Mouse (Mus musculus) megakaryocyte progenitor cell, adult 5-6 weeks (primary cell): Measurements from ENCODE around the gene Wfdc2. TPM values are rescaled to one million over a fixed set of nuclear protein-coding genes. Genes with fewer than 3 reads are reported as not detected.
A peak's percentile ranks its signal among the peaks of the same experiment; 100 is the strongest.

Experiments used
- ATAC-seq: replicated peaks from 2 replicates; pipeline ENCODE4 v1.8.0; 2016; ENCODE audit warnings: mild to moderate bottlenecking, moderate TSS enrichment, inconsistent platforms; ENCODE audit not compliant: poor library complexity
- total RNA-seq, 2 experiments: library from RNA; stranded (forward) in 1 of 2; stranded (reverse) in 1 of 2; fragments of 157-497, 149-512 nt in 1 of 2; fragments of 200-1000 nt in 1 of 2; gene quantifications; 2 replicates each; pipeline versions ENCODE4 v1.2.3 to v1.2.4; 2015 to 2017

Wfdc2 gene
- total RNA-seq (2015) (not detected in 2 replicates), total RNA-seq (2017) (1.8 TPM in 1 of 2 replicates, not detected in the other)

DNA sequence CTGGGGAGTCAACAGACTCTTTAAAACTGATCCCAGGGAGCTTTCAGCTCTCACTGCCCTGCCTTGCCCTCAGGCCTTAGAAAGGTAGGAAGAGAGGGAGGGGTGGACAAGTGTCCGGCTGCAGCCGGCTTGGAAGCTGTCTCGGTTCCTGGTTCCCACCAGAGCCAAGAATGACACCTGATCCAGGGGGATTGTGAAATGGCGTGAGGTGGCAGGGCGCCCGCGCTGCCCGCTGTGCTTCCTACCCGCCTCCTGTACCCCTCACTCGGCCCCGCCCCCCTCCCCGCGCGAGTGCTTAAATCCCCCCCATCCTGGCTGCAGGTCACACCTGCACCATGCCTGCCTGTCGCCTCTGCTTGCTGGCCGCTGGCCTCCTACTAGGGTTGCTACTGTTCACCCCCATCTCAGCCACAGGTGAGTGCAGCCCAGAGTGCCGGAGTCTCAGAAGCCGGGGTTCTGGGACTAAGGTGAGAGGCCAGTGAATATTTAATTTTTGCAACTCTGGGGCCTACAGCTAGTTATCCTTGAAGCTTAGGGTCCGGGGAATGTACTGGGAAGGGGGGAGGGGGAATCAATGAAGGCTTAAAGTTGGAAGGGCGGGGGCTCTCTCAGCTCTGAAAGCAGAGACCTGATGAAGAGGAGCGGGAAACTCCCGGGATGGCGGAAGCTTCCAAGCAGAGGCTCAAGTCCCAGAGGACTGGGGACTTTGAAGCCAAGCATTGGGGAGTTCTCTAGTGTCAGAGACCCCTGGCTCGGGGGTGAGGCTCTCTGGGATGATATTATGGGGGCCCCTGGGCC is at the start of gene Wfdc2:
Gene Wfdc2, plus strand, starts transcription at position 23 of the 798 bp plus-strand sequence.
- no peak for ATAC-seq

DNA sequence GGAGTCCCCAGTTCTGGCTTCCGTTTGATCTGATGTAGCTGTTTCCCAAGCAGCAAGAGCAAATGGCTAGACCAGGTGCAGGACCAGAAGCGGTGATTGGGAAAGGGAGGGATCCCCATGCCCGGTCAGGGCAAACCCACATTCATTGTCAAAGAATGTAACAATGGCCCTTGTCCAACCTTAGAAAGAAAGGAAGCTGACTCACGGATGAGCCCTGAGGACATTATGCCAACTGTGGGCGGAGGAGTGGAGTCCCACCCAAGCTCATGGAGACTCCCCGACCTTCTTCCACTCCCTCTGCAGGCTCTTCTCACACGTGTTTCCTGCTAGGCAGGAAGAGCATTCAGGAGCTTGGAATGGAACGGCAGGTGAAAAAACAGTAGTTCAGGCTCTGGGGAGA is 48.8 kb upstream of the Wfdc2 start:
- ATAC-seq, result no peak

GRCm38 (mm10) chr2:164514916-164515315 is 47.3 kb upstream of the Wfdc2 start:
- no peak for ATAC-seq

DNA sequence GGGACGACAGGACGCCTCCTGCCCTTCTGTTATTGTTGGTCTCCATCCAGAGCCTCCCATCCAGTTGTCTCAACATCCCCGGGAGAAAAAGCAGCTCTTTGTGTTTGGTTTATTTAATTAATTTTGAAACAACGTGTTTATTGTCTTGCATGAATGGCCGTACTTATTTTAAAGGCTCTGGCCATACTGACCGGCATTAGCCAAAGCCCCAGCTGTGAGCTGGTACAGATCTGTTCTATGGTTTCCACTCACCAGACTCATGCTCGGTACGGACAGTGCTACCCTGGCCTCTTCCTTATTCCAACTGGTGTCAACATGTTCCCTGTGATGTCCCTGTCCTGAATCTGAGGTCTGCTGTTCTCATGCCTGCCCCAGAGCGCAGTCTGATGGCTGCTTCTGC is 46.3 kb upstream of the Wfdc2 start:
- no peak for ATAC-seq

- ATAC-seq, result no peak
These were observed 45.6 kb upstream of the Wfdc2 start for GRCm38 (mm10) chr2:164516592-164516991.

- ATAC-seq, result peak; percentile 61
These were observed 44.6 kb upstream of the Wfdc2 start for GRCm38 (mm10) chr2:164517485-164518221.

DNA sequence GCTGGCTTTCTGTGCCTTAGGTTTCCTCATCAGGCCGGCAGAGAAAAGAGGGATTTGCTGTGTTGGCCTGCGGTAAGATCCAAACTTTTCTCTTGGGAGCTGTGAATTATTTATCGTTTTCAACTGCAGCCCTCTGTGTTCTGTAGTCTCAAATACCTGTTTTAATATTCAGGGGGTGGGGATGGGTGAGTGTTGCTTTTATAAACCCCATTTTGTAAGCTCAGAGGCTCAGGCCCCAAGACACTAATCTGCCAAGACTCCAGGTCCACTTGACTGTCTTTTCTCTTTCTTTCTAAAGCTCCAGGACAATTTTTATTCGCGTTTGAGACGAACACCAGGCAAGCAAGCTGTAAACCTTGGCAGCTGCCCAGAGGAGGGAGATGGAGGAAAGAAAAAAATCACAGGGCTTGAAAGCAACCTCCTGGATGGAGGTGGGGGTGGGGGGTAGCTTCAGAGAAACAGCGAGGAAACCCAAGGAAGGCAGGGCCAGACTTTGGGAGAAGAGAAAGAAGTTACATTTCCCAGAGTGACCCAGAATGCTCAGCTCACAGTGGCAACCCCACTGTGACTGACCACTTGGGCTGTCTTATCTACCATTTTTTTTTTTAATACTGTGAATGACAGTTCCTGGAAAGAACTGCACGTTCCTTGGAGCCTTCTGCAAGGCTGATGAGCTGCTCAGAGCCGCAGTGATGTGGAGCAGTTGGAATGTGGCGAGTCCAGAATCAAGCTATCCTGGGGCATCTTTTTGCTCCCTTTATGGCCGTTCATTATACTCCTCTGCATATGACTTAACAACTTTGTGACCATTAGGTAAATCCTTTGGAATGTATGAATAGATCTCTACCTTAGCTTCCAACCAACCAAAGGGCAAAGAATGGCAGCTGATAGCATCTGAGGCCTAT is 43.7 kb upstream of the Wfdc2 start:
- ATAC-seq, result no peak

- no peak for ATAC-seq
These were observed 43.1 kb upstream of the Wfdc2 start for GRCm38 (mm10) chr2:164519171-164519526.

- ATAC-seq, result peak; percentile 78
These were observed 41.4 kb upstream of the Wfdc2 start for GRCm38 (mm10) chr2:164520782-164521181.

GRCm38 (mm10) chr2:164521841-164522240 is 40.4 kb upstream of the Wfdc2 start:
- peak; percentile 78 for ATAC-seq

- peak; percentile 44 for ATAC-seq
These were observed 39.9 kb upstream of the Wfdc2 start for GRCm38 (mm10) chr2:164522280-164522679.

GRCm38 (mm10) chr2:164523301-164523773 is 38.9 kb upstream of the Wfdc2 start:
- no peak for ATAC-seq

- peak; percentile 29; the same call in 1 of the 2 replicates for ATAC-seq
These were observed 33.7 kb upstream of the Wfdc2 start for GRCm38 (mm10) chr2:164528557-164528956.

- peak; percentile 88 for ATAC-seq
These were observed 31.0 kb upstream of the Wfdc2 start for GRCm38 (mm10) chr2:164531169-164531568.

GRCm38 (mm10) chr2:164534315-164534714 is 27.9 kb upstream of the Wfdc2 start:
- ATAC-seq, result no peak

DNA sequence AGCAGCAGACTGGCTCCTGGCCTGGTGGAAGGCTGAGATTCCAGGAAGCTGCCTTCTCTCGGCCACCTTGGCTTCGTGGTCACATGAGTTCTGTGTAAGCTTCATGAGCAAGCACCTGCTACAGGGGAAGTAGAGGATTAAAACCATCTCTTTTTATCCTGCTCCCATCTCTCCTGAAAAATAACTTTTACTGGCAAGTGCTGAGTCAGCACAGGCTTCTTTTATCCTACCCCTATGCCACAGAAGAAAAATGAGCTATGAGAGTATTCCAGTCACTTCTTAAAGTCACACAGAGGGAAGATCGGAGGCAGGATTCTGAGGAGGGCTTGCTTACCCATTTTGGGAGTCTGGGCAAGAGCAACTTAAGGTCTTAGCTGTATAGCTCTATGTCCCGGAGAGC is 25.2 kb upstream of the Wfdc2 start:
- no peak for ATAC-seq

DNA sequence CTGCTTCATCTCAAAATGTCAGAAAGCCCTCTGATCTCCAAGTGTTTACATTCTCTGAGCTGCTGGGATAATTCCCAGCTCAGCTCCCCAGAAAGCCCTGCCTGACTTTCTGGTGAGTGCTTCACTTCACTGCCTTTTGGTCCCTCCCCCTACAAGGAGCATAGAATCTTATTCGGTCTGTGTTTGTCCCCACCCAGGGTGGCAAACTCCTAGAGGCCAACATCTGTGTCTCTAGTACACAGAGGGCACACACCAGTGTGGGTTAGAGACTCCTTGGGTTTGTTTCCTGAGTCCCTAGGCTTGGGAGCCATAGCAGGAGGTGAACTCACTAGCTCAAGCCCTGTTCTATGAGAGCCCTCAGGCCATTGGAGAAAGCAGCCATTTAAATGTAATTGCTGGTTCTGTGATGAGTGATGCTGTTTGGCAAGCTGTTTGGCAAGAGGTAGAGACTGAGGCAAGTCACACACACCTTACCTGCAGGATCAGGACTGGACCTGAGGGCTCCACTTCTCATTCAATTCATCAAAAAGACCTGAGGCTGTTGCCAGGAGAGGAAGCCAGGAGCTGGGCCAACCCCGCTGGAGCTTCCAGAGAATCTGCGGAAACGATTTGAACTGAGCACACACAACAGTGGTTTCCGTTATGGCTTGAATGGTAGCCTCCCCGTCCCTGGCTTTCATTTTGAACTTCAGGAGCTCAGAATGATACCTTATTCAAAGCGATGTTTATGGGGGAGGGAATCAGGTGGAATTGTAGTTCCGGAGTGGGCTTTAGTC is 21.4 kb upstream of the Wfdc2 start:
- ATAC-seq, result no peak

DNA sequence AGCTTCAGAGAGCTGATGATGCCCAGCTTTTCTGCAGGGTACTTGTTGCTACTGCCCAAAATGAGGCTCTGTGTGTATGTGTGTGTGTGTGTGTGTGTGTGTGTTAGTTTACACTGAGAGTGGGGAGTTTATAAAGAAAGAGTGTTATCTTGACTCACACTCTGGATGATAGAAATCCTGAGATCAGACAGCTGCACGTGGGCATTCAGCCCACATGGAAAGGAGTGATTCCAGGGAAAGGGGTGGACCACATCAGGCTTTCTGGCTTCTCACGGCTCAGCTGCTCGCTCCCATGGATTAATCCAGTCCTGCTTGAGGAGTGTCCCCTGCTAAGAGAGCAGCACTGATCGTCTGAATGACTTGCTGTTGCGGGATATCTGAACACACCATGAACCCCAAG is 20.1 kb upstream of the Wfdc2 start:
- ATAC-seq, result no peak

DNA sequence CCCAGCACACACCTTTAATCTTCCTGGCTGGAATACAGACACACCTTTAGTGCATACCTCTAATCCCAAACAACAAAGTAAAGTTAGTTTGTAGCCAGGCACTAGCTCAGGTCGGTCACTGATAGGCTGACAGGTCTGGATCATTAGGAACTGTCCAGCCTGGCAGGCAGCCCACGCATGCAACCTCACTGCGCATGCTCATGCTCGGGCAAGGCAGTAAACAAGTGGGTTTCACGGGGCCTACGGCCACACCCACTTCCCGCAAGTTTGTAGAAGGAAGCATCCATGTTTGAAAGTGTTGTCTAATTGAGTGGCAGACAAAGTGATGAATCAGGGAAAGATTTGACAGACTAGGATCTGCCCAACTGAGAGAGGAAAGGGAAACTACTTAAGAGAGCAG is 19.6 kb upstream of the Wfdc2 start:
- no peak for ATAC-seq

- no peak for ATAC-seq
These were observed 18.5 kb upstream of the Wfdc2 start for GRCm38 (mm10) chr2:164543745-164544144.
